In genomic region chr17:29090776-29091175, GRCm38 (mm10) we compare ENCODE assay signal across 7 mouse cellular contexts. TPM values are rescaled to one million over a fixed set of nuclear protein-coding genes. Genes with fewer than 3 reads are reported as not detected.
DNase-seq lines count a peak whose midpoint lies in the region; ATAC-seq and TF ChIP-seq lines count a peak whose summit lies in the region.

Gene Cdkn1a (plus strand): TSS chr17:29090976.

- no peak for TF ChIP-seq POLR2A in thymus, adult 2 months (IDR thresholded peaks at IDR 0.05; ENCODE audit: control insufficient read depth, extremely low read depth, insufficient read depth, low read length, poor library complexity)

- 95% methylated on average over 3 of the region's 3 CpGs for WGBS in thymus, adult 2 months
- WGBS in embryonic facial prominence, embryonic 11.5 days = 68% methylated on average over 3 of the region's 3 CpGs
- 73% methylated on average over 3 of the region's 3 CpGs for WGBS in heart, embryonic 11.5 days (ENCODE audit: insufficient replicate concordance)
- 74% methylated on average over 3 of the region's 3 CpGs for WGBS in stomach, embryonic 15.5 days

- H3K36me3 ChIP-seq in thymus, adult 2 months (ENCODE audit: control insufficient read depth, insufficient read depth, low read length) = no peaks in the 10 kb centered on the region
- H3K36me3 ChIP-seq in embryonic facial prominence, embryonic 11.5 days (replicated peaks; ENCODE audit: control insufficient read depth, insufficient read depth, low read depth, low read length) = no peaks in the 10 kb centered on the region
- no peaks in the 10 kb centered on the region for H3K36me3 ChIP-seq in heart, embryonic 11.5 days (ENCODE audit: control insufficient read depth, insufficient read depth, low read length)
- no peaks in the 10 kb centered on the region for H3K36me3 ChIP-seq in stomach, embryonic 15.5 days

- no peak within 1 kb of the TSS for H3K4me3 ChIP-seq in thymus, adult 2 months (ENCODE audit: control insufficient read depth, insufficient read depth, low read length)
- H3K4me3 ChIP-seq in embryonic facial prominence, embryonic 11.5 days (ENCODE audit: low read depth, low read length) = no peak within 1 kb of the TSS
- H3K4me3 ChIP-seq in heart, embryonic 11.5 days (ENCODE audit: low read depth, low read length) = no peak within 1 kb of the TSS
- H3K4me3 ChIP-seq in stomach, embryonic 15.5 days (replicated peaks) = no peak within 1 kb of the TSS

- no peak for TF ChIP-seq CTCF in thymus, adult 2 months (IDR thresholded peaks at IDR 0.05; ENCODE audit: borderline replicate concordance, control insufficient read depth, extremely low read depth, insufficient read depth, low read length, poor library complexity)

- H3K27ac ChIP-seq in thymus, adult 2 months (ENCODE audit: control insufficient read depth, insufficient read depth, low read length) = no peak within 1 kb of the TSS
- H3K27ac ChIP-seq in embryonic facial prominence, embryonic 11.5 days (replicated peaks; ENCODE audit: low read depth, low read length) = no peak within 1 kb of the TSS
- no peak within 1 kb of the TSS for H3K27ac ChIP-seq in heart, embryonic 11.5 days (ENCODE audit: low read depth, low read length)
- no peak within 1 kb of the TSS for H3K27ac ChIP-seq in stomach, embryonic 15.5 days

- no peak for ATAC-seq in embryonic facial prominence, embryonic 11.5 days (replicated peaks; ENCODE audit: insufficient number of reproducible peaks, low FRiP score, low TSS enrichment, low read depth)
- no peak for ATAC-seq in heart, embryonic 11.5 days (replicated peaks; ENCODE audit: insufficient number of reproducible peaks, low FRiP score, low TSS enrichment)
- no peak for ATAC-seq in stomach, embryonic 15.5 days (ENCODE audit: insufficient read depth, low FRiP score, low read depth)

- peaks cover 10% of the 10 kb centered on the region; the same call in 1 of the 2 replicates for H3K27me3 ChIP-seq in thymus, adult 2 months (ENCODE audit: control insufficient read depth, insufficient read depth, low read length)
- H3K27me3 ChIP-seq in embryonic facial prominence, embryonic 11.5 days (ENCODE audit: control insufficient read depth, insufficient read depth, low read length) = peaks cover 19% of the 10 kb centered on the region
- H3K27me3 ChIP-seq in heart, embryonic 11.5 days (ENCODE audit: control insufficient read depth, insufficient read depth, low read length) = peaks cover 11% of the 10 kb centered on the region
- H3K27me3 ChIP-seq in stomach, embryonic 15.5 days (replicated peaks) = peaks cover 8% of the 10 kb centered on the region

- no peak within 1 kb of the TSS for H3K4me2 ChIP-seq in embryonic facial prominence, embryonic 11.5 days (ENCODE audit: low read depth, low read length)
- H3K4me2 ChIP-seq in heart, embryonic 11.5 days = no peak within 1 kb of the TSS
- 0 out of 2 replicates have a peak within 1 kb of the TSS, but pooled peaks have one; percentile 9 for H3K4me2 ChIP-seq in stomach, embryonic 15.5 days

- intact Hi-C loops in left cerebral cortex, postnatal 36 days (cut with DNase I) = no loop called here

- peaks cover 22% of the 10 kb centered on the region for H3K4me1 ChIP-seq in thymus, adult 2 months (replicated peaks; ENCODE audit: control insufficient read depth, insufficient read depth, low read length)
- H3K4me1 ChIP-seq in embryonic facial prominence, embryonic 11.5 days (ENCODE audit: control insufficient read depth, insufficient read depth, low read length) = no peaks in the 10 kb centered on the region; the same call in 1 of the 2 replicates
- no peaks in the 10 kb centered on the region; the same call in 1 of the 2 replicates for H3K4me1 ChIP-seq in heart, embryonic 11.5 days (ENCODE audit: control insufficient read depth, insufficient read depth, low read length)
- H3K4me1 ChIP-seq in stomach, embryonic 15.5 days = peaks cover 21% of the 10 kb centered on the region

- H3K9ac ChIP-seq in embryonic facial prominence, embryonic 11.5 days (replicated peaks; ENCODE audit: low read length) = no peak within 1 kb of the TSS
- H3K9ac ChIP-seq in heart, embryonic 11.5 days (ENCODE audit: low read depth, low read length) = no peak within 1 kb of the TSS
- H3K9ac ChIP-seq in stomach, embryonic 15.5 days = no peak within 1 kb of the TSS

- DNase-seq in thymus, adult 2 months = no peak
- no peak for DNase-seq in thymus, postnatal 25 days
- DNase-seq in embryonic facial prominence, embryonic 11.5 days (ENCODE audit: low spot score) = no peak
- DNase-seq in left cerebral cortex, postnatal 36 days (ENCODE audit: low spot score in 2 of 2) = no peak
- DNase-seq in adipocyte (ENCODE audit: low spot score) = no peak

- H3K9me3 ChIP-seq in embryonic facial prominence, embryonic 11.5 days (replicated peaks; ENCODE audit: control insufficient read depth, low read length) = no peaks in the 10 kb centered on the region
- no peaks in the 10 kb centered on the region for H3K9me3 ChIP-seq in heart, embryonic 11.5 days (replicated peaks; ENCODE audit: control insufficient read depth, low read length)
- no peaks in the 10 kb centered on the region for H3K9me3 ChIP-seq in stomach, embryonic 15.5 days

RNA-seq across cellular contexts. Expression of gene Cdkn1a, which starts in this region (rescaled TPM):
- 28.4 and 31.1 TPM in 2 replicates for polyA plus RNA-seq in thymus, adult 2 months (2012; rRNA removed)
- 25.5 TPM in 2 replicates for polyA plus RNA-seq in embryonic facial prominence, embryonic 11.5 days (2014; fragmentation: Nextera tagmentation; extraction: Ambion mirVana)
- 39.3 TPM in 2 replicates for polyA plus RNA-seq in heart, embryonic 11.5 days (2014; fragmentation: Nextera tagmentation; extraction: Ambion mirVana)
- total RNA-seq in left cerebral cortex, postnatal 36 days (2021) = 10 to 100 TPM; 27.0 to 40.0 TPM
- polyA plus RNA-seq in stomach, embryonic 15.5 days (2015; fragmentation: Nextera tagmentation; extraction: Ambion mirVana) = 89.7 and 102 TPM in 2 replicates
